Mouse (Mus musculus) heart, adult 2 months (tissue): ENCODE measurements around the gene Higd1c. TPM values are rescaled to one million over a fixed set of nuclear protein-coding genes. Genes with fewer than 3 reads are reported as not detected.

Experiments
- DNase-seq, 2 experiments: peaks; one replicate each; pipeline ENCODE4 v3.0.0; 2021
- H3K27ac ChIP-seq: fragments of 200-600 bp; 2 replicates; pipeline ENCODE4 v1.8.1; 2022
- H3K27me3 ChIP-seq: fragments of 200-500 bp; 2 replicates; pipeline ENCODE4 v1.6.1; 2012; ENCODE audit warnings: mild to moderate bottlenecking, low read length, inconsistent platforms, mixed read lengths; ENCODE audit not compliant: control insufficient read depth, insufficient read depth
- H3K36me3 ChIP-seq: fragments of 200-500 bp; 2 replicates; pipeline ENCODE4 v1.6.1; 2012; ENCODE audit warnings: low read length, inconsistent platforms; ENCODE audit not compliant: control insufficient read depth, insufficient read depth
- H3K4me1 ChIP-seq: fragments of 200-500 bp; 2 replicates; pipeline ENCODE4 v1.6.1; 2011; ENCODE audit warnings: low read length; ENCODE audit not compliant: control insufficient read depth, insufficient read depth
- H3K4me3 ChIP-seq: fragments of 200-600 bp; 2 replicates; pipeline ENCODE4 v1.8.1; 2022
- H3K79me2 ChIP-seq: fragments of 200-500 bp; replicated peaks from 2 replicates; pipeline ENCODE4 v1.6.1; 2012; ENCODE audit warnings: mild to moderate bottlenecking, inconsistent platforms, low read length, moderate library complexity, mixed read lengths; ENCODE audit not compliant: control insufficient read depth, insufficient read depth
- H3K9ac ChIP-seq: fragments of 200-500 bp; 2 replicates; pipeline ENCODE4 v1.6.1; 2012; ENCODE audit warnings: low read depth, mild to moderate bottlenecking, control low read depth, inconsistent platforms, low read length, mixed read lengths
- CTCF ChIP-seq: fragments of 200-600 bp; IDR thresholded peaks from 2 replicates; pipeline ENCODE4 v1.8.1; 2022; ENCODE audit warnings: antibody characterized with exemption, mild to moderate bottlenecking, moderate library complexity
- EP300 ChIP-seq: fragments of 200-500 bp; IDR thresholded peaks from 2 replicates; pipeline ENCODE4 v1.6.1; 2011; ENCODE audit warnings: low read depth, low read length, control low read depth; ENCODE audit not compliant: insufficient read depth
- POLR2A ChIP-seq: fragments of 200-500 bp; IDR thresholded peaks from 2 replicates; pipeline ENCODE4 v1.6.1; 2011; ENCODE audit warnings: mild to moderate bottlenecking, low read depth, low read length, control low read depth; ENCODE audit not compliant: insufficient read depth
- WGBS: fragments of 180-500 bp; shearing (Covaris S2); methylation state at CpG from one replicate; pipeline ENCODE4 v1.1.7; 2018; 5-methylcytosine and 5-hydroxymethylcytosine counted together
- intact Hi-C: fragments of 180-260 bp; cut with DNase I; formaldehyde crosslinking; loops from one replicate; pipeline ENCODE4 v1.15.1; 2025
- polyA plus RNA-seq: library from polyadenylated mRNA; depleted of rRNA; stranded (reverse); fragments of >200 nt; gene quantifications from 2 replicates; pipeline ENCODE4 v1.2.3, GENCODE M21; 2012
- total RNA-seq, 2 experiments: library from RNA; stranded (reverse); gene quantifications; 2 replicates each; pipeline ENCODE4 v1.2.3; 2021

The Higd1c gene
- total and polyA plus RNA-seq, 3 experiments, result not detected

GRCm38 (mm10) chr15:100422899-100423860 is 58.8 kb downstream of the Higd1c start:
- peaks cover 8% of the 10 kb centered on the region for H3K4me1 ChIP-seq

GRCm38 (mm10) chr15:100423916-100424315 is 59.6 kb downstream of the Higd1c start:
- no peaks in the 10 kb centered on the region for H3K36me3 ChIP-seq
- no peaks in the 10 kb centered on the region; the same call in 1 of the 2 replicates for H3K27me3 ChIP-seq
- intact Hi-C loops, result loop anchor here (1.0 to 5.0 kb wide), 2 partner anchors 19 to 33 kb away; no protein-coding TSS in a partner anchor
- H3K27ac ChIP-seq, result no peak overlapping the region
- TF ChIP-seq EP300, result no peak
- H3K9ac ChIP-seq, result no peak overlapping the region
- peaks cover 8% of the 10 kb centered on the region for H3K4me1 ChIP-seq
- 0 out of 2 replicates have a peak, but pooled peaks cover 3% of the 10 kb centered on the region for H3K79me2 ChIP-seq
- peak overlapping the region; percentile 83; the same call in 1 of the 2 replicates for H3K4me3 ChIP-seq
- 4% methylated on average over 14 of the region's 14 CpGs for WGBS
- DNase-seq, result no peak

More at GRCm38 (mm10) chr15:100422899-100423860, 58.8 kb downstream of the Higd1c start:
- H3K79me2 ChIP-seq, result 0 out of 2 replicates have a peak, but pooled peaks cover 3% of the 10 kb centered on the region
- no peaks in the 10 kb centered on the region; the same call in 1 of the 2 replicates for H3K27me3 ChIP-seq
- H3K9ac ChIP-seq, result peak overlapping the region; percentile 87
- peak overlapping the region; percentile 83 for H3K4me3 ChIP-seq
- TF ChIP-seq POLR2A, result peak; percentile 74
- no peak for TF ChIP-seq EP300
- TF ChIP-seq CTCF, result no peak
- DNase-seq, result peak; percentile 97 to 98
- H3K36me3 ChIP-seq, result no peaks in the 10 kb centered on the region
- H3K27ac ChIP-seq, result peak overlapping the region; percentile 74
- WGBS, result under 1% methylated on average over 65 of the region's 65 CpGs
- intact Hi-C loops, result loop anchor here (1.0 to 5.0 kb wide), 2 partner anchors 20 to 34 kb away; no protein-coding TSS in a partner anchor

GRCm38 (mm10) chr15:100424396-100425122 is 60.2 kb downstream of the Higd1c start, which contains the start of gene Slc11a2:
TSS of gene Slc11a2 (minus strand) at chr15:100425072.
- Histone ChIP-seq H3K27ac (no peak within 1 kb of the TSS), H3K27me3 (no peaks in the 10 kb centered on the region; the same call in 1 of the 2 replicates), H3K9ac (no peak within 1 kb of the TSS), H3K36me3 (no peaks in the 10 kb centered on the region), H3K4me3 (peak within 1 kb of the TSS; percentile 83; the same call in 1 of the 2 replicates), H3K79me2 (no peaks in the 10 kb centered on the region), H3K4me1 (peaks cover 6% of the 10 kb centered on the region)
- intact Hi-C loops, result loop anchor here (5.0 kb wide), 1 partner anchor 33 kb away; no protein-coding TSS in a partner anchor
- no peak for DNase-seq
- no peak for TF ChIP-seq EP300
- no peak for TF ChIP-seq POLR2A
- no peak for TF ChIP-seq CTCF
- WGBS, result 48% methylated on average over 17 of the region's 17 CpGs

GRCm38 (mm10) chr15:100428296-100428905 is 64.1 kb downstream of the Higd1c start:
- Histone ChIP-seq H3K36me3 (no peaks in the 10 kb centered on the region), H3K9ac (no peak overlapping the region), H3K79me2 (no peaks in the 10 kb centered on the region), H3K27ac (no peak overlapping the region), H3K4me3 (no peak overlapping the region), H3K27me3 (no peaks in the 10 kb centered on the region; the same call in 1 of the 2 replicates), H3K4me1 (no peaks in the 10 kb centered on the region)
- WGBS, result 70% methylated on average over 13 of the region's 13 CpGs
- no peak for DNase-seq
- intact Hi-C loops, result no loop called here
- TF ChIP-seq CTCF, result no peak

GRCm38 (mm10) chr15:100429959-100430565 is 65.7 kb downstream of the Higd1c start:
- Histone ChIP-seq H3K27ac (no peak overlapping the region), H3K4me3 (no peak overlapping the region), H3K4me1 (no peaks in the 10 kb centered on the region), H3K27me3 (no peaks in the 10 kb centered on the region), H3K9ac (no peak overlapping the region), H3K36me3 (no peaks in the 10 kb centered on the region), H3K79me2 (no peaks in the 10 kb centered on the region)
- 54% methylated on average over 11 of the region's 11 CpGs for WGBS
- intact Hi-C loops, result no loop called here
- TF ChIP-seq CTCF, result no peak
- no peak for TF ChIP-seq POLR2A
- no peak for TF ChIP-seq EP300
- no peak for DNase-seq
